Mouse (Mus musculus): ENCODE results near the gene Tmem151b. TPM values are rescaled to one million over a fixed set of nuclear protein-coding genes. Genes with fewer than 3 reads are reported as not detected.
A peak's percentile ranks its signal among the peaks of the same experiment; 100 is the strongest.

The Tmem151b gene
- polyA plus RNA-seq, 1 experiment from 2014 or later: 0.47 TPM

- WGBS: 40% methylated on average over 15 of the region's 15 CpGs
- Histone ChIP-seq H3K4me2 (ENCODE audit: low read length) (no peak overlapping the region), H3K9ac (ENCODE audit: low read length) (no peak overlapping the region)
Measured at GRCm38 (mm10) chr17:45515204-45515726, 34.2 kb downstream of the Tmem151b start.

GRCm38 (mm10) chr17:45511757-45512156, 37.7 kb downstream of the Tmem151b start:
- no peak overlapping the region for H3K9ac ChIP-seq (ENCODE audit: low read length)

More at GRCm38 (mm10) chr17:45515204-45515726, 34.2 kb downstream of the Tmem151b start:
- Histone ChIP-seq H3K36me3 (ENCODE audit: control insufficient read depth, insufficient read depth, low read length) (peaks cover 51% of the 10 kb centered on the region), H3K9me3 (ENCODE audit: control insufficient read depth, low read length) (no peaks in the 10 kb centered on the region), H3K4me1 (ENCODE audit: control insufficient read depth in 2 of 2, insufficient read depth in 2 of 2, low read length in 2 of 2) (peaks cover 3% of the 10 kb centered on the region in 2 experiments; a peak in 2 of 4 replicates), H3K27me3 (ENCODE audit: control insufficient read depth, insufficient read depth, low read length) (no peaks in the 10 kb centered on the region), H3K27ac (replicated peaks in 1 of 2; ENCODE audit: control insufficient read depth in 1 of 2, insufficient read depth in 1 of 2, low read depth in 2 of 2, low read length in 2 of 2) (no peak overlapping the region), H3K4me3 (ENCODE audit: control insufficient read depth in 1 of 2, insufficient read depth in 1 of 2, low read depth in 1 of 2, low read length in 2 of 2) (no peak overlapping the region)
- ATAC-seq (ENCODE audit: insufficient number of reproducible peaks, insufficient read depth, low FRiP score, low read depth): no peak

DNA sequence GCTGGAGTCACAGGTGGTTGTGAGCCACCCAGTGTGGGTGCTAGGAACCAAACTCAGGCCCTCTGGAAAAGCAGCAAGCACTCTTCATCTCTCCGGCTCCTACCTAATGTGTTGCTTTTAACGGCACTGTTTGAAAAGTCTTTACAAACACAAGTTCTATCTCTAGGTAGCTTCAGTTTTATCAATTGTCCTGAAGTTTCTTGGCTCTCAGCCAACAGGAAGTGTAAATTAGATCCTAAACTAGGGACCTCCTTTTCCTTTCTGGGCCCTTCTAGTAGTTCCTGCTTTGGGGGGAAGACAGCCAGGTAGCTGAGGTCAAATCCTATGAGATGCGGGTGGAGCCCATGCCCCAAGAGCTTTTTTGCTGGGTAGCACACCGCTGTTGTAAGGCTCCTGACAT, 38.6 kb downstream of the Tmem151b start:
- Histone ChIP-seq H3K27ac (replicated peaks in 1 of 2; ENCODE audit: control insufficient read depth in 1 of 2, insufficient read depth in 1 of 2, low read depth in 2 of 2, low read length in 2 of 2) (no peak overlapping the region), H3K36me3 (ENCODE audit: control insufficient read depth, insufficient read depth, low read length) (peaks cover 35% of the 10 kb centered on the region), H3K4me1 (ENCODE audit: control insufficient read depth in 2 of 2, insufficient read depth in 2 of 2, low read length in 2 of 2) (peaks cover 2 to 11% of the 10 kb centered on the region in 2 experiments), H3K9me3 (ENCODE audit: control insufficient read depth, low read length) (no peaks in the 10 kb centered on the region), H3K4me3 (ENCODE audit: control insufficient read depth in 1 of 2, insufficient read depth in 1 of 2, low read depth in 1 of 2, low read length in 2 of 2) (no peak overlapping the region), H3K27me3 (ENCODE audit: control insufficient read depth, insufficient read depth, low read length) (no peaks in the 10 kb centered on the region), H3K4me2 (ENCODE audit: low read length) (no peak overlapping the region), H3K9ac (ENCODE audit: low read length) (no peak overlapping the region)
- WGBS: 88% methylated on average over 4 of the region's 4 CpGs
- no peak for ATAC-seq (ENCODE audit: insufficient number of reproducible peaks, insufficient read depth, low FRiP score, low read depth)

More at GRCm38 (mm10) chr17:45511757-45512156, 37.7 kb downstream of the Tmem151b start:
- Histone ChIP-seq H3K9me3 (ENCODE audit: control insufficient read depth, low read length) (no peaks in the 10 kb centered on the region), H3K27me3 (ENCODE audit: control insufficient read depth, insufficient read depth, low read length) (no peaks in the 10 kb centered on the region), H3K36me3 (ENCODE audit: control insufficient read depth, insufficient read depth, low read length) (peaks cover 41% of the 10 kb centered on the region), H3K4me3 (ENCODE audit: control insufficient read depth in 1 of 2, insufficient read depth in 1 of 2, low read depth in 1 of 2, low read length in 2 of 2) (no peak overlapping the region), H3K4me1 (ENCODE audit: control insufficient read depth in 2 of 2, insufficient read depth in 2 of 2, low read length in 2 of 2) (peaks cover 4 to 8% of the 10 kb centered on the region in 2 experiments), H3K27ac (replicated peaks in 1 of 2; ENCODE audit: control insufficient read depth in 1 of 2, insufficient read depth in 1 of 2, low read depth in 2 of 2, low read length in 2 of 2) (no peak overlapping the region), H3K4me2 (ENCODE audit: low read length) (no peak overlapping the region)
- no peak for ATAC-seq (ENCODE audit: insufficient number of reproducible peaks, insufficient read depth, low FRiP score, low read depth)
- 92% methylated on average over 4 of the region's 4 CpGs for WGBS

DNA sequence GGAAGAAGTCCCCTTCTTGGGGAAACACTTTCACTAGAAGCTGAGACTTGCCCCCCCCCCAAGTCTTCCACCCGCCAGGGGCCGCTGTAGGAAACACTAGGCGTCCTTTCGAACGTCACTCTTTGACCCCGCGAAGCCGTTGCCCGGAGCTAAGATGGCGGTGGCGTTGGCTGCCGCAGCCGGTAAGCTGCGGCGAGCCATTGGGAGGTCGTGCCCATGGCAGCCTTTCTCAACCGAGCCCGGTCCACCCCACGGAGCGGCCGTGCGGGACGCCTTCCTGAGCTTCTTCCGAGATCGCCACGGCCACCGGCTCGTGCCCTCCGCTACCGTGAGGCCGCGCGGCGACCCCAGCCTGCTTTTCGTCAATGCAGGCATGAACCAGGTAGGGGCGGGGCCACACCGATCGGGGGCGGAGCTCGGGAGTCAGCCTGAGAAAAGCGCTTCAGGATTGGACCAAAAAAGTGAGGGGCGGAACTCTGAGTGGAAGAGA, 42.7 kb downstream of the Tmem151b start, which contains the start of gene Aars2:
Gene Aars2, plus strand, starts transcription at position 142 of the 490 bp plus-strand sequence.
- under 1% methylated on average over 42 of the region's 42 CpGs for WGBS
- peaks cover 30% of the 10 kb centered on the region for H3K36me3 ChIP-seq (ENCODE audit: control insufficient read depth, insufficient read depth, low read length)
- peak within 1 kb of the TSS; percentile 62 for H3K4me2 ChIP-seq (ENCODE audit: low read length)
- H3K9ac ChIP-seq (ENCODE audit: low read length): peak within 1 kb of the TSS; percentile 86
- H3K9me3 ChIP-seq (ENCODE audit: control insufficient read depth, low read length): no peaks in the 10 kb centered on the region
- peak within 1 kb of the TSS; percentile 85 to 87 for H3K27ac ChIP-seq (replicated peaks in 1 of 2; ENCODE audit: control insufficient read depth in 1 of 2, insufficient read depth in 1 of 2, low read depth in 2 of 2, low read length in 2 of 2)
- H3K4me3 ChIP-seq (ENCODE audit: control insufficient read depth in 1 of 2, insufficient read depth in 1 of 2, low read depth in 1 of 2, low read length in 2 of 2): peak within 1 kb of the TSS; percentile 87 to 97
- H3K4me1 ChIP-seq (ENCODE audit: control insufficient read depth in 2 of 2, insufficient read depth in 2 of 2, low read length in 2 of 2): peaks cover 5 to 11% of the 10 kb centered on the region in 2 experiments
- no peaks in the 10 kb centered on the region for H3K27me3 ChIP-seq (ENCODE audit: control insufficient read depth, insufficient read depth, low read length)
- peak; percentile 87 for ATAC-seq (ENCODE audit: insufficient number of reproducible peaks, insufficient read depth, low FRiP score, low read depth)

DNA sequence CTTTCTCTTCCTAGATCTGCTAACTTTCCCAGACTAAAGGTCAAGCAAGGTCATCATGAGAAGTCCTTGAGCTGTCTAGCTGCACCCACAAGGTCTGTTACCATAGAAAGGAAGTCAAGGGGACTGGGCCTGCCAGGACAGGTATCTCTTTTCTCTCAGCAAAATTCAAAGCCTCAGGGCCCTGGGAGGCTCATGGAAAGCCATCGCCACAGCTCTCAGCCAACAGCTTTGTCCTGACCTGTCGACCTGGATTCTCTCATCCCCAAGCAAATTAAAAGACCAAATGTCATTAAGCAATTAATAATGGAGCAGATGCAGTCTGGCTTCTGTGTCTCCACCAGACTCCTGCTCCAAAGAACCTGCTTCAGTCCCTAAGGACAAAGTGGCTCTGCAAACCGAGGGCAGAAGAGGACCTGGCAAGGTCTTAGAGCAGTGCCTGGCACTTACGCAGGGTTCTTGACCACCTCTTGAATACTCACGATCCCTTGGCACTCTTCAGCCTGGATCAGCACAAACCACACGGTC, 43.5 kb downstream of the Tmem151b start:
- Histone ChIP-seq H3K27me3 (ENCODE audit: control insufficient read depth, insufficient read depth, low read length) (no peaks in the 10 kb centered on the region), H3K9me3 (ENCODE audit: control insufficient read depth, low read length) (no peaks in the 10 kb centered on the region), H3K27ac (replicated peaks in 1 of 2; ENCODE audit: control insufficient read depth in 1 of 2, insufficient read depth in 1 of 2, low read depth in 2 of 2, low read length in 2 of 2) (no peak overlapping the region), H3K4me1 (ENCODE audit: control insufficient read depth in 2 of 2, insufficient read depth in 2 of 2, low read length in 2 of 2) (peaks cover 5 to 11% of the 10 kb centered on the region in 2 experiments), H3K4me3 (ENCODE audit: control insufficient read depth in 1 of 2, insufficient read depth in 1 of 2, low read depth in 1 of 2, low read length in 2 of 2) (no peak overlapping the region), H3K9ac (ENCODE audit: low read length) (peak overlapping the region; percentile 86; the same call in 1 of the 2 replicates), H3K36me3 (ENCODE audit: control insufficient read depth, insufficient read depth, low read length) (peaks cover 23% of the 10 kb centered on the region), H3K4me2 (ENCODE audit: low read length) (no peak overlapping the region)
- WGBS: 65% methylated on average over 6 of the region's 6 CpGs
- ATAC-seq (ENCODE audit: insufficient number of reproducible peaks, insufficient read depth, low FRiP score, low read depth): no peak

GRCm38 (mm10) chr17:45503301-45503973, 46.0 kb downstream of the Tmem151b start:
- H3K36me3 ChIP-seq (ENCODE audit: control insufficient read depth, insufficient read depth, low read length): peaks cover 5% of the 10 kb centered on the region
- WGBS: 39% methylated on average over 5 of the region's 5 CpGs
- H3K27ac ChIP-seq (replicated peaks in 1 of 2; ENCODE audit: control insufficient read depth in 1 of 2, insufficient read depth in 1 of 2, low read depth in 2 of 2, low read length in 2 of 2): peak overlapping the region; percentile 11 to 50; a peak in 2 of 4 replicates
- no peaks in the 10 kb centered on the region for H3K9me3 ChIP-seq (ENCODE audit: control insufficient read depth, low read length)
- H3K27me3 ChIP-seq (ENCODE audit: control insufficient read depth, insufficient read depth, low read length): no peaks in the 10 kb centered on the region
- no peak for ATAC-seq (ENCODE audit: insufficient number of reproducible peaks, insufficient read depth, low FRiP score, low read depth)
- H3K4me3 ChIP-seq (ENCODE audit: control insufficient read depth in 1 of 2, insufficient read depth in 1 of 2, low read depth in 1 of 2, low read length in 2 of 2): no peak overlapping the region
- H3K4me1 ChIP-seq (ENCODE audit: control insufficient read depth in 2 of 2, insufficient read depth in 2 of 2, low read length in 2 of 2): peaks cover 8 to 11% of the 10 kb centered on the region in 2 experiments
- no peak overlapping the region for H3K9ac ChIP-seq (ENCODE audit: low read length)
- no peak overlapping the region for H3K4me2 ChIP-seq (ENCODE audit: low read length)

DNA sequence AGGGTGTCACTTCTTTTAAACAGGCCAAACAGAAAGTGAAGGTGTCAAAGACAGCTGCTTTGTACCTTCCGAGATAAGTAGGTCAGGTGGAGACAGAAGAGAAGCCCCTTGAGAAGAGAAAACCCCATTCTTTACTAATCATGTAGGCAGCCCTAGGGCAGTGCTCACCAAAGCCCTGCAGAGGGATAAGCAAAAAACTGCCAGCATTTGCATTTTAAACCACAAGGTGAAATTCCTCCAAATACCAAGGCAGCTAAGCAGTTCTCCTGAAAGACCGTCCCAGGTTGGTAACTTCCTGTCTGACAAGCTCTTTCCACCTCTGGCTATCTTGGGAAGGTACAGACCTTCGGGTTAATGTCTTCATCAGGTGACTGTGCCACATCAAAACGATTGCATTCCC, 47.2 kb downstream of the Tmem151b start:
- no peaks in the 10 kb centered on the region for H3K27me3 ChIP-seq (ENCODE audit: control insufficient read depth, insufficient read depth, low read length)
- WGBS: 50% methylated on average over 4 of the region's 4 CpGs
- no peaks in the 10 kb centered on the region for H3K9me3 ChIP-seq (ENCODE audit: control insufficient read depth, low read length)
- H3K4me1 ChIP-seq (ENCODE audit: control insufficient read depth in 2 of 2, insufficient read depth in 2 of 2, low read length in 2 of 2): peaks cover 7 to 8% of the 10 kb centered on the region in 2 experiments
- H3K36me3 ChIP-seq (ENCODE audit: control insufficient read depth, insufficient read depth, low read length): no peaks in the 10 kb centered on the region
- no peak for ATAC-seq (ENCODE audit: insufficient number of reproducible peaks, insufficient read depth, low FRiP score, low read depth)
- H3K9ac ChIP-seq (ENCODE audit: low read length): no peak overlapping the region
- H3K4me3 ChIP-seq (ENCODE audit: control insufficient read depth in 1 of 2, insufficient read depth in 1 of 2, low read depth in 1 of 2, low read length in 2 of 2): no peak overlapping the region
- H3K4me2 ChIP-seq (ENCODE audit: low read length): no peak overlapping the region
- H3K27ac ChIP-seq (replicated peaks in 1 of 2; ENCODE audit: control insufficient read depth in 1 of 2, insufficient read depth in 1 of 2, low read depth in 2 of 2, low read length in 2 of 2): no peak overlapping the region

Data from heart, embryonic 14.5 days (tissue).